Mouse (Mus musculus): ENCODE measurements at regions not wholly inside any gene's neighbourhood (a gene's known extent, or its start where the extent isn't known, plus 50 kb on each side); places are given as distances from the start of the nearest gene placed in this dataset.

DNA sequence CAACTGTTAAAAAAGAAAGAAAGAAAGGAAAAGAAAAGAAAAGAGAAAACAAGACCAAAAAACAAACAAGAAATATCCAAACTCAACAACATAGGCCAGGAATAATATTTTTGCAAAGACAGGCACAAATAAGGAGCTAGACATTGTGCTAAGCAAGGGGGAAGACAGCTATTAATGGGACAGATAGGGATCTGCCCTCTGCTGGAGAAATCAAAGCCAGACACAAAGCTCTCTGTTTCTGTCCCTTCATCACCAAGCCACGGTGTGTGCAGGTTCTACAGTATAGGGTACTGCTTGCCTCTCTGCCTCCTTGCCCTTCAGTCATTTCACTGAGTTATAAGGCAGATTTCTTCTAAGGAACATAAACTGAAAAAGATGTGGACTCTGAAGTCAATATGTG, 57.8 kb upstream of the Chchd3 start:
- DNase-seq (ENCODE audit: low spot score), result no peak

DNA sequence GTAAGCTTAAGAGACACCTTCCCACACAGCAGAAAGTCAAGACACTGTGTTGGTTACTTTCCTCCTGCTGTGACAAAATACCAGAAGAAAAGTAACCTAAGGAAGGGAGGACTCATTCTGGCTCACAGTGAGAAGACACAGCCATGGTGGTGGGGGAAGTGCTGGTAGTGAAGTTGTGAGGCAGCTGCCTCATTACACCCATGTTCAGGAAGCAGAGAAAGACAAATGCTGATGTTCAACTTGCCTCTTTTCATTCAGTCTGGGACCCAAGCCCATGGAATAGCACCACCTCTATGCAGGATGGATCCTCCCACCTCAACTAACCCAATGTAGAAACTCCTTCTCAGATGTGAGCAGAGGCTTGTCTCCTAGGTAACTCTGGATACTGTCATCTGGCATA, 60.5 kb upstream of the Chchd3 start:
- DNase-seq (ENCODE audit: low spot score), result no peak

DNA sequence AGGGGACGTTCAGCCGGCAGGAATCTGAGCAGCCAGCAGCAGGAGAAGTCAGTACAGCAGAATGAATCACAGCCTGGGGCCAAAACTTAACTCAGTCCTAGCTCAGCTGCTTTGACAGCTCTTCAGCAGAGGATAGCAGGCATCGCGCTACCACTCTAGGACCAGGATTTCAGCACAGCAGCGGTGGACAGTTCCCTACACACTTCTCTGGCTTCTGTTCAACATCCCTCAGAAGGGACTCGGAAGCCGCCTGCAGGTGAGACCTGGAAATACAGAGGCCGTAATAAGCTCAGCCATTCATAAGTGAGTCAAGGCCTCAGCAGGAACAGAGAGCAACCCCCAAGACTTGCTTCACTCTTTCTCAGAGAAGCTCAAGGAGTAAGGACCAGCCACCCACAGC, 66.5 kb upstream of the Chchd3 start:
- peak; percentile 38 for DNase-seq (ENCODE audit: low spot score)

DNA sequence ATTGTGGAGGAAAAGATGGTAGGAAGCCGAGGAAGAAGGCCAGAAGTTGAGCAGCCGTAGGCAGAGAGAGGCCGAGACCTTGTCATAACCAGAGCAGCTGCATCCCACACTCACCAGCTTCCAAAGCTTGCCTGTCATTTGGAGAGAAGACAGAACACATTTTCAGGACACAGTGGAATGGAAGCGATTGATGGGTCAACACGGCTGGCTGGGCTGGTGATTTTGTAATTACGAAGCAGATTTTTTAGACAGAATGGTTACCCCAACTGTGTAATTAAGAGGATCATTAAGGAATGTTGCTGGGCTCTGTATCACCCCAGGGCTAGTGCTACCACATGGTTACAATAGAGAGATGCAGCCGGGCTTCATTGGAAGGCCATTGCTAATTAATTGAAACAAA, 76.8 kb upstream of the Chchd3 start:
- no peak for DNase-seq (ENCODE audit: low spot score)

DNA sequence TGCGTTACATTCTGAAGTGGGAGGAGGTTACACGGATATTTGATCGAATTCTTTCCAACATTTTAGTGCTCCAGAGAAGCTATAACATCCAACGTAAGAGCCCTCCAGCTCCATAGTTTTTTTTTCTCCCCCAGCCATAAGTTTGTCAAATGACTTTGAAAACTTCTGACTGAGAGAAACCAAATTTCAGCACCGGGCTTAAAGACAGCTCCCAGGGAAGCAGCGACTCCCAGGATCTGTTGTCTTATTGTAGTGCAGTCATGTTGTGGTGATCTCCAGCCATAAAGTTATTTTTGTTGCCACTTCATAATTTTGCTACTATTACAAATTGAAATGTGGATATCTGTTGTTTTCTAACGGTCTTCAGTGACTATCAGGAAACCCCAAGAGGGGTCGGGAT, 77.8 kb upstream of the Chchd3 start:
- DNase-seq (ENCODE audit: low spot score), result no peak

DNA sequence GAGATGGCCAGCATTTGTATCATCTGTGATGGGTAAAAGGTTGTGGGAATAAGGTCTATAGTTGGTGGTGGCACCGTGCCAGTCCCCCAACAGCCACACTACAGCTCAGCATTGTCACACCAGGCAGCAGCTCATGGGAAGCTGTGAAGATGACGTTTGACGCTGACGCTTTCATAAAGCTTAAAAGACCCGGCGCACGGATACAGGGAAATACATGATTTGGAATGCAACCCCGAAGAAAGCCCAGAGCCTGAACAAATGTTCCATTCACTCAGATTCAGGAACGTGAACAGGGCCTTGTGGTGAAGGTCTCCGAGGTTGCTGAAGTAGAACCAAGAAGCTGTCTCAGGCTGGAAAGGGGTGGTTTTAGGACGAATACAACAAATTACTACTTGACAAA, 82.4 kb upstream of the Exoc4 start:
- DNase-seq (ENCODE audit: low spot score), result no peak

DNA sequence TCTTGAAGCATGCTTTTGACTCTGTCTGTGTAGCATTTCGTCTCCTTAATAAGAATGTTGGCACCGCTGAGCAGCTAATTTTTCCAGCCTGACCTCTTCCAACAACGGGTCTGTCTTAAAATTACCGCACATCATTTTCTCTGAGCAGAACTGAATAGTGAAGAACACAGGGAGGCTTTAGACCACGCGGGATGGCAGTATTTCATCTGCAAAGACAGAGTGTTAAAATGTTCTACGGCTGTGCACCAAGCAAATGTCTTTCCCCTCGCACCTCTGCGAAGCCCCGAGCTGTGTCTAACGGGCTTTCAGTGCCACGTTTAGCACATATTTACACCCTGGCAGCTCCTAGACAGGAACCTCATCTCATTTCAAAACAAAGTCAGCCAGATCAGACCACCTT, 75.3 kb upstream of the Exoc4 start:
- DNase-seq (ENCODE audit: low spot score), result no peak

DNA sequence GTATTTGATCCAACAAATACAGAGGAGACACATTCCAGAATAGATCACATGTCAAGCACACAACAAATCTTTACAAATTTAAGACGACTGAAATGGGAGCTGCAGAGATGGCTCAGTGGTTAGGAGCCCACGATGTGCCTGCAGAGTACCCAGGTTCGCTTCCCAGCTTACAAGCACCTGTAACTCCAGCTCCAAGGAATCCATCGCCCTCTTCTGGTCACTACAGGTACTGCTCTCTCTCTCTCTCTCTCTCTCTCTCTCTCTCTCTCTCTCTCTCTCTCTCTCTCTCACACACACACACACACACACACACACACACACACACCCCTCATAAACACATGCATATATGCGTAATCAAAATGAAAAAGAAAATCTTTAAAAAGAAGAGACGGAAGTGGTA, 74.3 kb upstream of the Exoc4 start:
- DNase-seq (ENCODE audit: low spot score), result no peak

DNA sequence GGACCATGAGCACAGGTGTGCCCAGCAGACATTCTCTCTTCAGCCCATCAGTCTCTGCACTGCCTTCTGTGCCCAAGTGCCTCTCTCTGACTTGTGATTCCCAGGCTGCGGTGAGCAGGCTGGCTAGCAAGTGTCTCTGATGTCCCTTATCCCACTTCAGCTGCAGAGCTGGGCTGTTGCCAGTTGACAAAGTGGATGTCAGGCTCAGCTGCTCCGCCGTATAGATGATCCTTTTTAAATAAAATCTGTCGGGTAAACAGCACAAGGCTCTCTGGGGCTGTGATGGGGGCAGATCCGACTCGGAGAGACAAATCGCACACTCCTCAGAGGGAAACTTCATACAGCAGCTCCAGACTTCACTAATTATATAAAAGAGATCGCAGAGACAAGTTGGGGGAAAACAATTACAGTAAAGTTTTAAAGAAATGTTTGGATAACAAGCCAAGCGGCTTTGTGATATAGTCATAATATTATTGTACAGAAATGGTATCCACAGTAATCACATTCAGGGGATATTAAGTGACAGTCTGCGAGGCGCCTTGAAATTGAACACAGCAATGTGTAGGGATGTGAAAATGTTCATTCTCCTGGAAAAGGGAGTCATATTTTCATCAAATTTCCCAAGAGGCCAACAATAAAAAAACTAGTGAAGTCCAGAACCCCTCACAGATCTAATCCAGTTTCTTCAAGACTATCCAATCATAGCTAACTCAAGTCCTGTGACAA, 59.2 kb upstream of the Exoc4 start:
- DNase-seq (ENCODE audit: low spot score), result no peak

DNA sequence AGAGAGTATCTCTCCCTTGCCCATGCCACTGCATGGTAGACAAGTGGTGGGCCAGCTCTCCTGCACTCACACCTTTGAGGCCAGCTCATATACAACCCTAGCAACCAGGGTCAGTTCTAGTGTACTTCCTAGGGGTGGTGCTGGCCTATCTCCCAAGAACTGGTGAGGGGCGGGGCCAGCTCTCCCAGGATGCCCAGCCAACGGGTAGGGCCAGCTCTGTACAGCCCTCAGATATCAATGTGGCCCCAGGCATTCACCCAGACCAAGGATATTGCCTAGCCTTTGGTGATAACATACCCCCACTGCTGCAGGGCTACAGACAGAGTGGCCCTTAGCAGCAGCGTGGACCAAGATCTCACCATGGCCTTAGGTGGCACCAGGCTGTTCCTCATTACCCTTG, 55.1 kb upstream of the Exoc4 start:
- DNase-seq (ENCODE audit: low spot score), result no peak
